Mouse (Mus musculus) embryonic facial prominence, embryonic 14.5 days (tissue): Measurements from ENCODE around the gene Atg7. TPM values are rescaled to one million over a fixed set of nuclear protein-coding genes. Genes with fewer than 3 reads are reported as not detected.

ENCODE experiments used
- ATAC-seq: fragments of 200-750 bp; cut with Nextera tagmentation; 2 replicates; pipeline ENCODE4 v1.8.0; 2017; ENCODE audit warnings: low read depth, moderate number of reproducible peaks, moderate TSS enrichment
- DNase-seq: peaks from one replicate; pipeline ENCODE4 v3.0.0-alpha.2; 2015; ENCODE audit warnings: low spot score
- H3K27ac ChIP-seq: fragments of 300-500 bp; sonication (generic); replicated peaks from 2 replicates; pipeline ENCODE4 v1.5.1; 2014; ENCODE audit warnings: low read depth, mild to moderate bottlenecking, low read length, moderate library complexity
- H3K27me3 ChIP-seq: fragments of 300-500 bp; sonication (generic); replicated peaks from 2 replicates; pipeline ENCODE4 v1.6.1; 2014; ENCODE audit warnings: low read length; ENCODE audit not compliant: control insufficient read depth, insufficient read depth
- H3K36me3 ChIP-seq: fragments of 300-500 bp; sonication (generic); 2 replicates; pipeline ENCODE4 v1.6.1; 2014; ENCODE audit warnings: low read length, mixed read lengths; ENCODE audit not compliant: control insufficient read depth, insufficient read depth
- H3K4me1 ChIP-seq: fragments of 300-500 bp; sonication (generic); 2 replicates; pipeline ENCODE4 v1.6.1; 2014; ENCODE audit warnings: antibody characterized with exemption, low read length; ENCODE audit not compliant: control insufficient read depth, insufficient read depth
- H3K4me2 ChIP-seq: fragments of 300-500 bp; sonication (generic); 2 replicates; pipeline ENCODE4 v1.6.1; 2014; ENCODE audit warnings: low read depth, mild to moderate bottlenecking, low read length, moderate library complexity, mixed read lengths
- H3K4me3 ChIP-seq: fragments of 300-500 bp; sonication (generic); 2 replicates; pipeline ENCODE4 v1.5.1; 2014; ENCODE audit warnings: low read depth, mild to moderate bottlenecking, low read length
- H3K9ac ChIP-seq: fragments of 300-500 bp; sonication (generic); 2 replicates; pipeline ENCODE4 v1.6.1; 2014; ENCODE audit warnings: low read depth, mild to moderate bottlenecking, low read length, moderate library complexity, mixed read lengths
- H3K9me3 ChIP-seq: fragments of 300-500 bp; sonication (generic); 2 replicates; pipeline ENCODE4 v1.6.1; 2016; ENCODE audit warnings: low read length; ENCODE audit not compliant: control insufficient read depth
- WGBS: fragments of 180-500 bp; shearing (Covaris S2); extraction: QIAGEN DNeasy Blood & Tissue Kit; methylation state at CpG from one replicate; pipeline ENCODE4 v1.1.7; 2014; 5-methylcytosine and 5-hydroxymethylcytosine counted together
- polyA plus RNA-seq: library from polyadenylated mRNA; unstranded; fragments of >200 nt; fragmentation: Nextera tagmentation; extraction: Ambion mirVana; gene quantifications from 2 replicates; pipeline ENCODE4 v1.2.1, GENCODE M21; 2014

Atg7 gene
- polyA plus RNA-seq, 1 experiment from 2014 or later, result 17.6 TPM

GRCm38 (mm10) chr6:114892363-114892762 is 249.5 kb downstream of the Atg7 start:
- ATAC-seq, result no peak
- 26% methylated on average over 6 of the region's 6 CpGs for WGBS
- H3K27ac ChIP-seq, result peak overlapping the region; percentile 78
- peaks cover 34% of the 10 kb centered on the region; the same call in 1 of the 2 replicates for H3K36me3 ChIP-seq
- H3K4me1 ChIP-seq, result peaks cover 63% of the 10 kb centered on the region
- H3K27me3 ChIP-seq, result no peaks in the 10 kb centered on the region
- no peak overlapping the region for H3K4me2 ChIP-seq
- no peaks in the 10 kb centered on the region for H3K9me3 ChIP-seq
- H3K9ac ChIP-seq, result no peak overlapping the region
- peak; percentile 72 for DNase-seq
- H3K4me3 ChIP-seq, result no peak overlapping the region

- no peak for ATAC-seq
- H3K4me1 ChIP-seq, result peaks cover 58% of the 10 kb centered on the region
- peak overlapping the region; percentile 78 for H3K27ac ChIP-seq
- H3K9ac ChIP-seq, result no peak overlapping the region
- peaks cover 35% of the 10 kb centered on the region; the same call in 1 of the 2 replicates for H3K36me3 ChIP-seq
- H3K9me3 ChIP-seq, result no peaks in the 10 kb centered on the region
- DNase-seq, result peak; percentile 46
- no peak overlapping the region for H3K4me3 ChIP-seq
- 60% methylated on average over 20 of the region's 20 CpGs for WGBS
- no peaks in the 10 kb centered on the region for H3K27me3 ChIP-seq
- no peak overlapping the region for H3K4me2 ChIP-seq
Measured at GRCm38 (mm10) chr6:114893427-114894209, 250.7 kb downstream of the Atg7 start.

GRCm38 (mm10) chr6:114894548-114895106 is 251.7 kb downstream of the Atg7 start:
- 63% methylated on average over 4 of the region's 4 CpGs for WGBS
- no peak overlapping the region for H3K9ac ChIP-seq
- H3K4me3 ChIP-seq, result no peak overlapping the region
- H3K4me2 ChIP-seq, result no peak overlapping the region
- no peak for ATAC-seq
- H3K27me3 ChIP-seq, result no peaks in the 10 kb centered on the region
- peaks cover 61% of the 10 kb centered on the region for H3K4me1 ChIP-seq
- peaks cover 28% of the 10 kb centered on the region; the same call in 1 of the 2 replicates for H3K36me3 ChIP-seq
- peak overlapping the region; percentile 49; the same call in 1 of the 2 replicates for H3K27ac ChIP-seq
- no peak for DNase-seq
- no peaks in the 10 kb centered on the region for H3K9me3 ChIP-seq

- H3K9ac ChIP-seq, result no peak overlapping the region
- H3K4me3 ChIP-seq, result no peak overlapping the region
- 86% methylated on average over 7 of the region's 7 CpGs for WGBS
- H3K4me2 ChIP-seq, result no peak overlapping the region
- DNase-seq (no peak), ATAC-seq (no peak)
- H3K27ac ChIP-seq, result no peak overlapping the region
- no peaks in the 10 kb centered on the region for H3K9me3 ChIP-seq
- H3K4me1 ChIP-seq, result peaks cover 64% of the 10 kb centered on the region
- no peaks in the 10 kb centered on the region for H3K27me3 ChIP-seq
- peaks cover 25% of the 10 kb centered on the region; the same call in 1 of the 2 replicates for H3K36me3 ChIP-seq
Measured at GRCm38 (mm10) chr6:114895191-114895590, 252.3 kb downstream of the Atg7 start.

GRCm38 (mm10) chr6:114896281-114896680 is 253.4 kb downstream of the Atg7 start:
- Histone ChIP-seq H3K4me2 (no peak overlapping the region), H3K27me3 (no peaks in the 10 kb centered on the region), H3K9me3 (no peaks in the 10 kb centered on the region), H3K36me3 (peaks cover 21% of the 10 kb centered on the region; the same call in 1 of the 2 replicates), H3K4me3 (no peak overlapping the region), H3K27ac (no peak overlapping the region), H3K9ac (no peak overlapping the region), H3K4me1 (peaks cover 64% of the 10 kb centered on the region)
- ATAC-seq (no peak), DNase-seq (no peak)
- 79% methylated on average over 2 of the region's 2 CpGs for WGBS

GRCm38 (mm10) chr6:114898949-114899348 is 256.1 kb downstream of the Atg7 start:
- Histone ChIP-seq H3K9me3 (no peaks in the 10 kb centered on the region), H3K27me3 (no peaks in the 10 kb centered on the region), H3K36me3 (peaks cover 21% of the 10 kb centered on the region; the same call in 1 of the 2 replicates), H3K4me1 (peaks cover 58% of the 10 kb centered on the region), H3K27ac (peak overlapping the region; percentile 83), H3K4me3 (no peak overlapping the region), H3K4me2 (no peak overlapping the region), H3K9ac (no peak overlapping the region)
- WGBS, result 89% methylated on average over 4 of the region's 4 CpGs
- DNase-seq (no peak), ATAC-seq (no peak)

GRCm38 (mm10) chr6:114899652-114900051 is 256.8 kb downstream of the Atg7 start:
- Histone ChIP-seq H3K4me3 (peak overlapping the region; percentile 9; the same call in 1 of the 2 replicates), H3K4me1 (peaks cover 51% of the 10 kb centered on the region)
- 7% methylated on average over 7 of the region's 7 CpGs for WGBS

GRCm38 (mm10) chr6:114900194-114900593 is 257.3 kb downstream of the Atg7 start:
- ATAC-seq (no peak), DNase-seq (no peak)
- H3K9me3 ChIP-seq, result no peaks in the 10 kb centered on the region
- peaks cover 46% of the 10 kb centered on the region for H3K4me1 ChIP-seq
- peak overlapping the region; percentile 83 for H3K27ac ChIP-seq
- peaks cover 20% of the 10 kb centered on the region; the same call in 1 of the 2 replicates for H3K36me3 ChIP-seq
- no peaks in the 10 kb centered on the region for H3K27me3 ChIP-seq
- peak overlapping the region; percentile 40; the same call in 1 of the 2 replicates for H3K9ac ChIP-seq
- peak overlapping the region; percentile 49 for H3K4me2 ChIP-seq
- peak overlapping the region; percentile 9; the same call in 1 of the 2 replicates for H3K4me3 ChIP-seq
- WGBS, result 21% methylated on average over 10 of the region's 10 CpGs

More at GRCm38 (mm10) chr6:114899652-114900051, 256.8 kb downstream of the Atg7 start:
- H3K9ac ChIP-seq, result peak overlapping the region; percentile 40; the same call in 1 of the 2 replicates
- peak overlapping the region; percentile 49 for H3K4me2 ChIP-seq
- H3K27ac ChIP-seq, result peak overlapping the region; percentile 83
- peaks cover 21% of the 10 kb centered on the region; the same call in 1 of the 2 replicates for H3K36me3 ChIP-seq
- H3K9me3 ChIP-seq, result no peaks in the 10 kb centered on the region
- H3K27me3 ChIP-seq, result no peaks in the 10 kb centered on the region
- ATAC-seq (peak; percentile 66), DNase-seq (peak; percentile 84)
